Mouse (Mus musculus): Measurements from ENCODE around the gene Rnf34. TPM values are rescaled to one million over a fixed set of nuclear protein-coding genes. Genes with fewer than 3 reads are reported as not detected.

Gene Rnf34
- polyA plus RNA-seq, 1 experiment from 2014 or later, result 33.3 TPM

DNA sequence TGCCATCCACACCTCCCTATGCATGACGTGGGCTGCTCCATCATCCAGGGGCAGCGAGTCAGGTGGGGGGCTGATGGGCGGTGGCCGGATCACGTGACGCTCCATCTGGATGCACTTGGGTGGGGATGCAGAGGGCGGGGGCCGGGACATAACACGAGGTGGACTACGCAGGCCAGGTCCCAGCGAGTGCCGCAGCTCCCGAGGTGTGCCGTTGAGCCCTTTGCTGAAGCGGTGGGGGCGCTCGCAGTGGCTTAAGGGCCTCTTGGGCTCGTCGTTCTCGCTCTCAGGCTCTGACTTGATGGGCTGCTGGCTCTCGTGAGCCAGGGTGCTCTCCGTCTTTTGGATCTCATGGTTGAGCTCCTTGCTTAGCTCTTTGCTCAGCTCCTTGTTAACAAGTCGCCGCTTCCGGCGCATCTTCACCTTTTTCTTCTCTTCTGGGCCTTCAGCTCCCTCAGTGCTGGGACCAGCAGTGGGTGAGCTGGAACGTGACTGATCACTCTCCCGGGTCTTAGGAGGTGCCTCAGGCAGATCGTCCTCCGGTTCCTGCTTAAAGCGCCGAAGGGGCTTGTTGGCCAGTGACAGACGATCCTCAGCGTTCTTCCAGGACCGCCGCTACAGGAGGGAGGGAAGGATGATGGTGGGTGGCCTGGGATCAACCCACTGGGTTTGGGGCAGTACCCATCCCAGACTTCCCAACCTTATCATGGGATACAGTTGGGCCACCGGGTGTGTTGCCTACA is 30.6 kb downstream of the Rnf34 start:
- Histone ChIP-seq H3K4me1 (replicated peaks; ENCODE audit: insufficient read depth, low read length) (peaks cover 15% of the 10 kb centered on the region; the same call in 1 of the 2 replicates), H3K9me3 (replicated peaks; ENCODE audit: low read length) (no peaks in the 10 kb centered on the region), H3K9ac (ENCODE audit: low read depth, low read length) (no peak overlapping the region), H3K4me3 (replicated peaks; ENCODE audit: low read depth, low read length) (no peak overlapping the region), H3K27me3 (ENCODE audit: insufficient read depth, low read length) (no peaks in the 10 kb centered on the region), H3K27ac (no peak overlapping the region), H3K4me2 (ENCODE audit: low read length) (no peak overlapping the region), H3K36me3 (ENCODE audit: insufficient read depth, low read length) (peaks cover 25% of the 10 kb centered on the region)
- no peak for TF ChIP-seq CTCF (IDR thresholded peaks at IDR 0.05; ENCODE audit: low read depth)
- WGBS, result 85% methylated on average over 37 of the region's 37 CpGs
- 0 out of 2 replicates have a peak, but pooled peaks have one; percentile 22 for ATAC-seq (replicated peaks; ENCODE audit: low FRiP score, low read depth)
- DNase-seq (ENCODE audit: low spot score), result no peak

DNA sequence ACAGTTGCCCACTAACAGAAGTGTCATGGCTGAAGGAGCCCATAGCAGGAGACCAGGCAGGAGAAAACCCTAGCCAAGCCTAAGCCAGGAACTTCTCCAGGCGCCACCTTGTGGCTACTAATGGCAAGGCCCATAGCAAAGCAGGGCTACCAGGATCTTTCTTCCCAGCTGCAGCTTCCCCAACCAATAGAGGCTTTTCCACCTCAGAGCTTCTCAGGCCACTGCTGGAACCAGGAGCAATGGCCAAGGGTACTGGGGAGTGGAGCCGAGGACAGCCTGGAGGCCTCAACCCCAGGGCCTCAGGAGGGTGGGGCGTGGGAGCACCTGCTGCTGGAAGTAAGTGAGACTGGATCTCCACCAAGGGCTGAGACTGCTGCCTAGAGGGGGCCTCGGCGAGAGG is 31.5 kb downstream of the Rnf34 start:
- peak; percentile 85 for TF ChIP-seq CTCF (IDR thresholded peaks at IDR 0.05; ENCODE audit: low read depth)
- Histone ChIP-seq H3K36me3 (ENCODE audit: insufficient read depth, low read length) (peaks cover 21% of the 10 kb centered on the region), H3K27ac (no peak overlapping the region), H3K4me1 (replicated peaks; ENCODE audit: insufficient read depth, low read length) (peaks cover 20% of the 10 kb centered on the region; the same call in 1 of the 2 replicates), H3K9me3 (replicated peaks; ENCODE audit: low read length) (no peaks in the 10 kb centered on the region), H3K9ac (ENCODE audit: low read depth, low read length) (no peak overlapping the region), H3K4me3 (replicated peaks; ENCODE audit: low read depth, low read length) (no peak overlapping the region), H3K27me3 (ENCODE audit: insufficient read depth, low read length) (no peaks in the 10 kb centered on the region), H3K4me2 (ENCODE audit: low read length) (no peak overlapping the region)
- 34% methylated on average over 5 of the region's 5 CpGs for WGBS
- DNase-seq (ENCODE audit: low spot score) (peak; percentile 88), ATAC-seq (replicated peaks; ENCODE audit: low FRiP score, low read depth) (peak; percentile 68)

DNA sequence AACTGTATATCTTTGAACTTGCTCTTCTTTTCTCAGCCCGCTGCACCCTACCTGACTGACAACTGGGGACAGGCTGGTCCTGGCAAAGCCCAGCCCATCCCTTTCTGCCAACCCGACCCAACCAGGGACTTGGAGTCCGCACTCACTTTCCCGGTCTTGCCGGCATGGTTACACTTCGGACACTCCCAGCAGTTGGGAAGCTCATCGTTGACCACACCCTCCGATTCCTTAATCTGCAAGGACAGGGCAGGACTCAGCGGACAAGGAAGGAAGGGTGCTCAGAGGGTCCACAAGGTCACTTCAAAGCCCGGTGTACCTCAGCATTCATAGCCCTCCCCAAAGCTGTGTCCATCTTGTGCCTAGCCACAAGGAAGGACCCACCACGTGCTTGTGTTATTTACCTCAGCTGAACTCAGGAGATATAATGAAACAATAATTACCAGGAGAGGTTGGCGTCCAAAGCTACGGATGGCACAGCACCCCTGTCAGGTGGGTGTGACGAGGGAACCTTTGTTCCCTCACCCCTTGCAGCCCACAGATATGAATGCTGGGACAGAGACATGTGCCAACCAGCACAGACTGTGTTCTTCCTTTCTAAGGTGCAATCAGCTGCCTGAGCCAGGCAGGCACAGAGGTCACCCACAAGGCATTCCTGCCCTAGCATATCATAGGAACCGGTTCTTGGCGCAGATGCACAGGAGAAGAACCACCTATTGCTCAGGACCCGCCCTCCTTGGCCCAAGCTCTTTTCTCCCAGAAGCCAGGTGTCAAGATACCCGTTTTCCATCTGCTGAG is 32.6 kb downstream of the Rnf34 start:
- Histone ChIP-seq H3K9me3 (replicated peaks; ENCODE audit: low read length) (no peaks in the 10 kb centered on the region), H3K9ac (ENCODE audit: low read depth, low read length) (no peak overlapping the region), H3K36me3 (ENCODE audit: insufficient read depth, low read length) (peaks cover 14% of the 10 kb centered on the region), H3K27ac (no peak overlapping the region), H3K4me2 (ENCODE audit: low read length) (no peak overlapping the region), H3K27me3 (ENCODE audit: insufficient read depth, low read length) (no peaks in the 10 kb centered on the region), H3K4me1 (replicated peaks; ENCODE audit: insufficient read depth, low read length) (peaks cover 20% of the 10 kb centered on the region; the same call in 1 of the 2 replicates), H3K4me3 (replicated peaks; ENCODE audit: low read depth, low read length) (no peak overlapping the region)
- no peak for TF ChIP-seq CTCF (IDR thresholded peaks at IDR 0.05; ENCODE audit: low read depth)
- DNase-seq (ENCODE audit: low spot score) (no peak), ATAC-seq (replicated peaks; ENCODE audit: low FRiP score, low read depth) (no peak)
- WGBS, result 87% methylated on average over 18 of the region's 18 CpGs

DNA sequence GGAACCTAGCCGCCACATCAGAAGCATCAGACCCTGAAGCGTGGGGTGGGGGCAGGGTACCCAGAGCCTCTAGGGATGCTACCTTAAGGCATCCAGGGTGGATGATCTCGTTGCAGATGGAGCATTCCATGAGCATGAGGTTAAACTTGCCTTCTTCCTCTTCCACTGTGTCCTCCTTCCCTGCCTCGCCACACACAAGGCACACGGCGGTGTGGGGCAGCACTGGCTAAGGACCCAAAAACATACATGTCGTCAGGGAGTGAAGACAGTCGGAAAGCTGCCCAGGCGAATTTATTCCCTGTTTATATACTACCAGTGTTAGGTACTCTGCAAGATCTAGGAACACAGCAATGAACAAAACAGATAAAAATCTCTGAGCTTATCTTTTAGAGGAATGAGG is 33.4 kb downstream of the Rnf34 start:
- Histone ChIP-seq H3K9ac (ENCODE audit: low read depth, low read length) (no peak overlapping the region), H3K27ac (no peak overlapping the region), H3K4me3 (replicated peaks; ENCODE audit: low read depth, low read length) (no peak overlapping the region), H3K4me1 (replicated peaks; ENCODE audit: insufficient read depth, low read length) (peaks cover 26% of the 10 kb centered on the region; the same call in 1 of the 2 replicates), H3K9me3 (replicated peaks; ENCODE audit: low read length) (no peaks in the 10 kb centered on the region), H3K27me3 (ENCODE audit: insufficient read depth, low read length) (no peaks in the 10 kb centered on the region), H3K36me3 (ENCODE audit: insufficient read depth, low read length) (peaks cover 10% of the 10 kb centered on the region), H3K4me2 (ENCODE audit: low read length) (no peak overlapping the region)
- ATAC-seq (replicated peaks; ENCODE audit: low FRiP score, low read depth), result no peak
- DNase-seq (ENCODE audit: low spot score), result no peak
- no peak for TF ChIP-seq CTCF (IDR thresholded peaks at IDR 0.05; ENCODE audit: low read depth)
- WGBS, result 58% methylated on average over 9 of the region's 9 CpGs

DNA sequence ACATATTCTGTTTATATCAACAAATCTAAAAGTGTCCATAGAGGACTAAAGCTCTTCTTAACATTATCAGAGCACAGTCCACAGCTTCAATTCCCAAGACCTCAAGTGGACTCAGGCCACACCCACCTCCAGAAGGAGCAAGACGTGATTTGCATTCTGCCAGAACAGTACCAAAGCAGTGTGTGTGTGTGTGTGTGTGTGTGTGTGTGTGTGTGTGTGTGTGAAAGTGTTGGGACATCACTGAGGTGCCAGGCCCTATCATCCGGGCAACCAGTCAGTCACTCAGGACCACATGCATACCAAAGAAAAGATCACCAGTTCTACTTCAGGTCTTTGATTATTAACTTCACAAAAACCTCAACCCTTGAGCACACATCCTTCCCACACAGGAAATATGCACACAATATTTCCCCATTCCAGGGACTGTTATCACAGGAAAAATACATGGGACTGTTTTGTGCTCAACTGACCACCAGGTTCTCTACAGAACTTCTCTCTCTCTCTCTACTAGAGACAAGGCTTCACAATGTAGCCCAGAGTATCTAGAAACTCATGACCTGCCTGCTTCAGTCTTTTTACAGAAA is 33.9 kb downstream of the Rnf34 start:
- DNase-seq (ENCODE audit: low spot score) (no peak), ATAC-seq (replicated peaks; ENCODE audit: low FRiP score, low read depth) (no peak)
- Histone ChIP-seq H3K4me1 (replicated peaks; ENCODE audit: insufficient read depth, low read length) (peaks cover 30% of the 10 kb centered on the region; the same call in 1 of the 2 replicates), H3K4me2 (ENCODE audit: low read length) (no peak overlapping the region), H3K36me3 (ENCODE audit: insufficient read depth, low read length) (peaks cover 11% of the 10 kb centered on the region; the same call in 1 of the 2 replicates), H3K27me3 (ENCODE audit: insufficient read depth, low read length) (no peaks in the 10 kb centered on the region), H3K9ac (ENCODE audit: low read depth, low read length) (no peak overlapping the region), H3K9me3 (replicated peaks; ENCODE audit: low read length) (no peaks in the 10 kb centered on the region), H3K4me3 (replicated peaks; ENCODE audit: low read depth, low read length) (no peak overlapping the region), H3K27ac (no peak overlapping the region)
- no peak for TF ChIP-seq CTCF (IDR thresholded peaks at IDR 0.05; ENCODE audit: low read depth)
- 38% methylated on average over 2 of the region's 2 CpGs for WGBS
